In genomic region chr11:115881002-115881401, GRCm38 (mm10) we compare ENCODE assay signal across 8 mouse cellular contexts. TPM values are rescaled to one million over a fixed set of nuclear protein-coding genes. Genes with fewer than 3 reads are reported as not detected.
DNase-seq lines count a peak whose midpoint lies in the region; ATAC-seq and TF ChIP-seq lines count a peak whose summit lies in the region.

No protein-coding gene starts in this region.

- no peak overlapping the region for H3K27ac ChIP-seq in hindbrain, postnatal 0 days
- H3K27ac ChIP-seq in hindbrain, embryonic 12.5 days: no peak overlapping the region
- H3K27ac ChIP-seq in bone marrow macrophage, adult 2 months (ENCODE audit: insufficient read depth, low read depth, low read length): no peak overlapping the region

- H3K9me3 ChIP-seq in hindbrain, postnatal 0 days (ENCODE audit: low read length): no peaks in the 10 kb centered on the region
- H3K9me3 ChIP-seq in hindbrain, embryonic 12.5 days (replicated peaks): no peaks in the 10 kb centered on the region

- H3K9ac ChIP-seq in hindbrain, postnatal 0 days (replicated peaks; ENCODE audit: low read length): no peak overlapping the region
- no peak overlapping the region for H3K9ac ChIP-seq in hindbrain, embryonic 12.5 days

- H3K27me3 ChIP-seq in hindbrain, postnatal 0 days (ENCODE audit: insufficient read depth, low read length): no peaks in the 10 kb centered on the region
- H3K27me3 ChIP-seq in hindbrain, embryonic 12.5 days: peaks cover 25% of the 10 kb centered on the region

- ATAC-seq in hindbrain, postnatal 0 days: no peak
- ATAC-seq in hindbrain, embryonic 12.5 days (ENCODE audit: low FRiP score): no peak
- peak; percentile 75 for ATAC-seq in megakaryocyte, adult 5-6 weeks (ENCODE audit: poor library complexity, severe bottlenecking)

- H3K4me2 ChIP-seq in hindbrain, postnatal 0 days (ENCODE audit: low read depth, low read length): no peak overlapping the region
- H3K4me2 ChIP-seq in hindbrain, embryonic 12.5 days (replicated peaks): no peak overlapping the region

- WGBS in hindbrain, postnatal 0 days: 25% methylated on average over 5 of the region's 5 CpGs
- 21% methylated on average over 5 of the region's 5 CpGs for WGBS in hindbrain, embryonic 12.5 days

- DNase-seq in hindbrain, postnatal 0 days (ENCODE audit: low spot score): no peak
- peak; percentile 58 to 60 for DNase-seq in CD8-positive naive resting alpha-beta T cell, adult 2 months (ENCODE audit: low read depth in 2 of 2, low spot score in 2 of 2)
- no peak for DNase-seq in gastrocnemius, postnatal 25 days
- no peak for DNase-seq in frontal cortex, postnatal 14 days (ENCODE audit: low spot score in 2 of 2)
- no peak for DNase-seq in left cerebral cortex, adult 8-10 months (ENCODE audit: low spot score in 2 of 2)

- no peaks in the 10 kb centered on the region for H3K4me1 ChIP-seq in hindbrain, postnatal 0 days (ENCODE audit: insufficient read depth, low read length)
- H3K4me1 ChIP-seq in hindbrain, embryonic 12.5 days: 0 out of 2 replicates have a peak, but pooled peaks cover 3% of the 10 kb centered on the region
- H3K4me1 ChIP-seq in bone marrow macrophage, adult 2 months (ENCODE audit: control insufficient read depth, insufficient read depth, low read length): peaks cover 7% of the 10 kb centered on the region

- TF ChIP-seq POLR2A in bone marrow macrophage, adult 2 months (IDR thresholded peaks at IDR 0.05; ENCODE audit: borderline replicate concordance, low read depth, low read length): no peak

- TF ChIP-seq CTCF in hindbrain, postnatal 0 days (IDR thresholded peaks at IDR 0.05; ENCODE audit: low read depth): peak; percentile 62
- TF ChIP-seq CTCF in bone marrow macrophage, adult 2 months (IDR thresholded peaks at IDR 0.05; ENCODE audit: low read depth, low read length): peak; percentile 90

- no peaks in the 10 kb centered on the region for H3K36me3 ChIP-seq in hindbrain, postnatal 0 days (ENCODE audit: insufficient read depth, low read length)
- H3K36me3 ChIP-seq in hindbrain, embryonic 12.5 days: no peaks in the 10 kb centered on the region

- no peak overlapping the region for H3K4me3 ChIP-seq in hindbrain, postnatal 0 days (ENCODE audit: low read length)
- H3K4me3 ChIP-seq in hindbrain, embryonic 12.5 days: no peak overlapping the region
- H3K4me3 ChIP-seq in bone marrow macrophage, adult 2 months (ENCODE audit: insufficient read depth, low read length): no peak overlapping the region

RNA-seq across cellular contexts. Expression of gene Smim5, which starts 18.8 kb away (rescaled TPM):
- 2.0 and 2.5 TPM in 2 replicates for total RNA-seq in hindbrain, postnatal 0 days (2014; rRNA removed)
- 2.7 and 3.7 TPM in 2 replicates for polyA plus RNA-seq in hindbrain, postnatal 0 days (2015; fragmentation: Nextera tagmentation; extraction: Ambion mirVana)
- 2.3 and 4.2 TPM in 2 replicates for polyA plus RNA-seq in hindbrain, embryonic 12.5 days (2016; fragmentation: Nextera tagmentation; extraction: Ambion mirVana)
- polyA plus RNA-seq in bone marrow macrophage, adult 2 months (2012; ENCODE audit: insufficient read depth, insufficient read length, missing spikeins): not detected in 2 replicates
- 37.5 and 48.1 TPM in 2 replicates for total RNA-seq in megakaryocyte, adult 5-6 weeks (2015)
- 40.4 and 42.5 TPM in 2 replicates for total RNA-seq in megakaryocyte, adult 5-6 weeks (2017)
- total RNA-seq in gastrocnemius, postnatal 25 days (2021): 1 to 10 TPM in 1 of 2 experiments, under 1 TPM in 1; 0.51 to 1.9 TPM
- 1 to 10 TPM in 1 of 4 experiments, under 1 TPM in 2, not detected in 1; 0.78 to 1.6 (median 0.95) TPM for total RNA-seq in left cerebral cortex, adult 8-10 months (2022)

RNA-seq across cellular contexts. Expression of gene Myo15b, which starts 22.8 kb away (rescaled TPM):
- 0.29 and 0.63 TPM in 2 replicates for total RNA-seq in hindbrain, postnatal 0 days (2014; rRNA removed)
- 0.20 and 0.45 TPM in 2 replicates for polyA plus RNA-seq in hindbrain, postnatal 0 days (2015; fragmentation: Nextera tagmentation; extraction: Ambion mirVana)
- polyA plus RNA-seq in hindbrain, embryonic 12.5 days (2016; fragmentation: Nextera tagmentation; extraction: Ambion mirVana): 0.05 and 0.12 TPM in 2 replicates
- not detected in 2 replicates for polyA plus RNA-seq in bone marrow macrophage, adult 2 months (2012; ENCODE audit: insufficient read depth, insufficient read length, missing spikeins)
- 0.51 TPM in 1 of 2 replicates, not detected in the other for total RNA-seq in megakaryocyte, adult 5-6 weeks (2015)
- total RNA-seq in megakaryocyte, adult 5-6 weeks (2017): 0.04 and 0.33 TPM in 2 replicates
- not detected for total RNA-seq in gastrocnemius, postnatal 25 days (2021)
- under 1 TPM; 0.07 to 0.89 (median 0.57) TPM for total RNA-seq in left cerebral cortex, adult 8-10 months (2022)

RNA-seq across cellular contexts. Expression of gene Smim6, which starts 30.8 kb away (rescaled TPM):
- not detected in 2 replicates for total RNA-seq in hindbrain, postnatal 0 days (2014; rRNA removed)
- 0.35 and 0.43 TPM in 2 replicates for polyA plus RNA-seq in hindbrain, postnatal 0 days (2015; fragmentation: Nextera tagmentation; extraction: Ambion mirVana)
- polyA plus RNA-seq in hindbrain, embryonic 12.5 days (2016; fragmentation: Nextera tagmentation; extraction: Ambion mirVana): 1.3 TPM in 2 replicates
- not detected in 2 replicates for polyA plus RNA-seq in bone marrow macrophage, adult 2 months (2012; ENCODE audit: insufficient read depth, insufficient read length, missing spikeins)
- 2.7 and 4.9 TPM in 2 replicates for total RNA-seq in megakaryocyte, adult 5-6 weeks (2015)
- 0.73 TPM in 1 of 2 replicates, not detected in the other for total RNA-seq in megakaryocyte, adult 5-6 weeks (2017)
- total RNA-seq in gastrocnemius, postnatal 25 days (2021): not detected
- total RNA-seq in left cerebral cortex, adult 8-10 months (2022): not detected

RNA-seq across cellular contexts. Expression of gene Sap30bp, which starts 52.1 kb away (rescaled TPM):
- 46.4 and 52.8 TPM in 2 replicates for total RNA-seq in hindbrain, postnatal 0 days (2014; rRNA removed)
- polyA plus RNA-seq in hindbrain, postnatal 0 days (2015; fragmentation: Nextera tagmentation; extraction: Ambion mirVana): 39.2 and 42.8 TPM in 2 replicates
- 51.0 and 54.4 TPM in 2 replicates for polyA plus RNA-seq in hindbrain, embryonic 12.5 days (2016; fragmentation: Nextera tagmentation; extraction: Ambion mirVana)
- 23.6 and 24.5 TPM in 2 replicates for polyA plus RNA-seq in bone marrow macrophage, adult 2 months (2012; ENCODE audit: insufficient read depth, insufficient read length, missing spikeins)
- 18.6 and 22.6 TPM in 2 replicates for total RNA-seq in megakaryocyte, adult 5-6 weeks (2015)
- 158 and 190 TPM in 2 replicates for total RNA-seq in megakaryocyte, adult 5-6 weeks (2017)
- total RNA-seq in gastrocnemius, postnatal 25 days (2021): 10 to 100 TPM in 1 of 2 experiments, 1 to 10 TPM in 1; 9.4 to 14.5 TPM
- total RNA-seq in left cerebral cortex, adult 8-10 months (2022): 10 to 100 TPM; 42.0 to 61.0 (median 55.7) TPM

RNA-seq across cellular contexts. Expression of gene Recql5, which starts 52.3 kb away (rescaled TPM):
- total RNA-seq in hindbrain, postnatal 0 days (2014; rRNA removed): 11.4 and 14.3 TPM in 2 replicates
- polyA plus RNA-seq in hindbrain, postnatal 0 days (2015; fragmentation: Nextera tagmentation; extraction: Ambion mirVana): 7.9 and 9.9 TPM in 2 replicates
- polyA plus RNA-seq in hindbrain, embryonic 12.5 days (2016; fragmentation: Nextera tagmentation; extraction: Ambion mirVana): 31.8 and 34.7 TPM in 2 replicates
- polyA plus RNA-seq in bone marrow macrophage, adult 2 months (2012; ENCODE audit: insufficient read depth, insufficient read length, missing spikeins): 19.9 and 21.5 TPM in 2 replicates
- 13.2 and 19.9 TPM in 2 replicates for total RNA-seq in megakaryocyte, adult 5-6 weeks (2015)
- 19.9 and 22.5 TPM in 2 replicates for total RNA-seq in megakaryocyte, adult 5-6 weeks (2017)
- total RNA-seq in gastrocnemius, postnatal 25 days (2021): 1 to 10 TPM; 4.9 to 6.8 TPM
- total RNA-seq in left cerebral cortex, adult 8-10 months (2022): 10 to 100 TPM; 23.5 to 33.0 (median 25.2) TPM

Comparison
In these comparisons a context has a peak if more than half of its experiments do, and no peak if none do; other contexts are left out.
1. DNase-seq: peak in CD8-positive naive resting alpha-beta T cell, adult 2 months (2 of 2); none in hindbrain, postnatal 0 days (single experiment), gastrocnemius, postnatal 25 days (single experiment), frontal cortex, postnatal 14 days (0 of 2) and left cerebral cortex, adult 8-10 months (0 of 2).
2. RNA of gene Smim5, which starts 18.8 kb away (total RNA-seq): 37.5 to 48.1 TPM in megakaryocyte, adult 5-6 weeks; 2.0 to 2.5 TPM in hindbrain, postnatal 0 days, 0.51 to 1.9 TPM in gastrocnemius, postnatal 25 days and 0.78 to 1.6 TPM in left cerebral cortex, adult 8-10 months; every median in the first group is over 10 times any median in the second.